Mouse (Mus musculus): ENCODE measurements around the gene Lrrc28. TPM values are rescaled to one million over a fixed set of nuclear protein-coding genes. Genes with fewer than 3 reads are reported as not detected.

The Lrrc28 gene
- polyA plus RNA-seq (2017; shearing (Covaris generic)) = 24.0 TPM

GRCm38 (mm10) chr7:67644833-67645680, at the start of gene Lrrc28:
Gene Lrrc28, minus strand, starts transcription at chr7:67645268.

GRCm38 (mm10) chr7:67647277-67647676, 2.2 kb upstream of the Lrrc28 start, which contains the start of gene Ttc23:
Gene Ttc23, plus strand, starts transcription at chr7:67647410.

Other genes starting within 250 kb of the Lrrc28 start
- 0.95 TPM for gene Ttc23, start 2.1 kb upstream of the Lrrc28 start, polyA plus RNA-seq (2017; shearing (Covaris generic))
- gene Synm, start 114.5 kb upstream of the Lrrc28 start, polyA plus RNA-seq (2017; shearing (Covaris generic)) = 0.11 TPM